Comparison of ENCODE assay signal across 15 mouse cellular contexts in the genomic region with DNA sequence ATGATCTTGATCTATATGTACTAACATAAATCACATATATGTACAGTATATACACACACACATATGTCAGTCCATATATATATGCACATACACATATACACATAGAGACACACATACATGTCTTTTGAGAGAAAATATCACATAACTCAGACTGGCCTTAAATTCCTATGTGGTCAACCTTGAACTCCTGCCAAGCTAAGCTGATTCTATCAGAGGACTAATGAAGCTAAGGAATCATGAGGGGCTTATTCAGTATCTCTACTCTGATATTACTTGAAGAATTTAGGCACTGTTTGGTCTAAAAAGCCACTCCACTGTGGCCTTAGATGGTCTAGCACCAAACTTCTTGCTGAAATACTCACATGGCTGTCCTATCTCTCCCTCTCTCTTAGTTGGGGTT.
"Had no signal": no experiment of that assay in that cellular context is flagged by ENCODE, and none has a peak within 500 bp of the region (broad histone marks: within the 10 kb centered on the region; RNA-seq: fewer than 3 reads in every experiment).

No protein-coding gene starts in this region.

- H3K9me3 ChIP-seq: neural tube, embryonic 15.5 days; stomach, embryonic 15.5 days had no signal

- H3K27me3 ChIP-seq: neural tube, embryonic 15.5 days; stomach, embryonic 15.5 days had no signal

- H3K4me3 ChIP-seq: neural tube, embryonic 15.5 days; stomach, embryonic 15.5 days had no signal

- H3K4me2 ChIP-seq: neural tube, embryonic 15.5 days; stomach, embryonic 15.5 days had no signal

- H3K27ac ChIP-seq: neural tube, embryonic 15.5 days; stomach, embryonic 15.5 days; stomach, postnatal 0 days had no signal

- DNase-seq: retina, postnatal 1 day; right cerebral cortex, adult 18-20 months; right cerebral cortex, postnatal 14 days; right cerebral cortex, postnatal 25 days; right cerebral cortex, postnatal 4 days; spleen, adult 18-20 months; thymus, adult 18-20 months; thymus, adult 2 months; thymus, postnatal 14 days; thymus, postnatal 25 days; thymus, postnatal 36 days; thymus, postnatal 4 days had no signal

- H3K9ac ChIP-seq: neural tube, embryonic 15.5 days; stomach, embryonic 15.5 days had no signal

- H3K36me3 ChIP-seq: neural tube, embryonic 15.5 days; stomach, embryonic 15.5 days had no signal
